9 mouse cellular contexts compared by ENCODE assay signal in the genomic region with DNA sequence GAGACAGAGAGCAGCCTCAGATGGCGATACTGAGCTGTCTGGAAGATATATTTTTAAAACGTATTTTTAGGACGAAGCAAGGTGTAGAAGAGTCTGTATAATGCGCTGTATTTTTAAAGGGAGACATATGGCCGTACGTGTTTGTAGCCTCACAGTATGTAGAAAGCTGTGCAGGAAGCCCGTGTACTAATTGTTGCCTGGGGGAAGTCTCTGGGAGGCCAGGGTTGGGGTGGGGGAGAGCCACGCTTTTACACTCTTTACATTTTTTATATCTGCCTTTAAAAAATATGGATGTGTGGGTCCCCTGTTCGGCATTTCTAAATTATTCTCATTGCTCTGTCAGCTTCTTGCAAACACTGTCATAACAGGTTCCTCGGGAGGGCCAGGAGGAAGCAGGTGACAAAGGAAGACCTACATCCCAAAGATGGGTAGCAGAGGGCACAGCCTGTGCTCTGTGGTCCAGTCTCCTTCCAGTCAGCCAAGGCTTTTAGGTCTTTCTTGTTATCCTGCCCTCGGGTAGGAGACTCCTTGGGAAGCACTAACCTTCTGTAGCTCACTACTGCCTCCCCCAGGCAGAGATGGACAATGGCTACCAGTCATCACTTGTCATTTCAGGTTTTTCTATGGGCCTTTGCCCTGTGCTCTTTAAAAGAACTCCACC.
A peak's percentile ranks its signal among the peaks of the same experiment; 100 is the strongest.
DNase-seq lines count a peak whose midpoint lies in the region; ATAC-seq and TF ChIP-seq lines count a peak whose summit lies in the region.
"Had no signal": no experiment of that assay in that cellular context is flagged by ENCODE, and none has a peak within 500 bp of the region (broad histone marks: within the 10 kb centered on the region; RNA-seq: fewer than 3 reads in every experiment).

No protein-coding gene starts in this region.

- H3K9me3 ChIP-seq in heart, postnatal 0 days (replicated peaks; ENCODE audit: control insufficient read depth, low read length) = 0 out of 2 replicates have a peak, but pooled peaks cover 4% of the 10 kb centered on the region
- H3K9me3 ChIP-seq: hindbrain, embryonic 15.5 days had no signal

- H3K4me1 ChIP-seq in heart, postnatal 0 days (ENCODE audit: control insufficient read depth, insufficient read depth) = no peaks in the 10 kb centered on the region
- H3K4me1 ChIP-seq: hindbrain, embryonic 15.5 days had no signal

- H3K4me2 ChIP-seq in heart, postnatal 0 days (ENCODE audit: low read depth, low read length) = no peak overlapping the region
- H3K4me2 ChIP-seq: hindbrain, embryonic 15.5 days had no signal

- H3K27me3 ChIP-seq in heart, postnatal 0 days (ENCODE audit: control insufficient read depth, insufficient read depth, low read length) = no peaks in the 10 kb centered on the region
- H3K27me3 ChIP-seq: hindbrain, embryonic 15.5 days had no signal

- TF ChIP-seq CTCF in heart, postnatal 0 days (IDR thresholded peaks at IDR 0.05; ENCODE audit: low read depth) = peak; percentile 58

- H3K9ac ChIP-seq in heart, postnatal 0 days (replicated peaks; ENCODE audit: low read depth, low read length) = no peak overlapping the region
- H3K9ac ChIP-seq: hindbrain, embryonic 15.5 days had no signal

- no peak for ATAC-seq in heart, postnatal 0 days (ENCODE audit: insufficient read depth, low read depth)
- ATAC-seq in granulocyte monocyte progenitor cell, adult 5-6 weeks (replicated peaks; ENCODE audit: poor library complexity, severe bottlenecking) = no peak

- H3K36me3 ChIP-seq in heart, postnatal 0 days (replicated peaks; ENCODE audit: control insufficient read depth, insufficient read depth, low read length) = no peaks in the 10 kb centered on the region
- H3K36me3 ChIP-seq: hindbrain, embryonic 15.5 days had no signal

- 80% methylated on average over 11 of the region's 11 CpGs for WGBS in heart, postnatal 0 days

- H3K27ac ChIP-seq in heart, postnatal 0 days (ENCODE audit: low read depth) = no peak overlapping the region
- H3K27ac ChIP-seq: hindbrain, embryonic 15.5 days had no signal

- DNase-seq in heart, postnatal 0 days (ENCODE audit: low spot score) = peak; percentile 46
- DNase-seq in heart, adult 9 months (ENCODE audit: low spot score in 2 of 2) = no peak
- peak; percentile 17 for DNase-seq in urinary bladder, postnatal 25 days (ENCODE audit: low spot score)
- no peak for DNase-seq in urinary bladder, postnatal 10 days (ENCODE audit: low spot score)
- peak; percentile 48 to 72 for DNase-seq in frontal cortex, adult 2 months (ENCODE audit: extremely low spot score in 1 of 2, low spot score in 1 of 2)
- peak; percentile 68 for DNase-seq in lung, postnatal 10 days
- peak; percentile 67 for DNase-seq in testis, postnatal 10 days (ENCODE audit: low spot score)

- H3K4me3 ChIP-seq in heart, postnatal 0 days (ENCODE audit: low read depth, low read length) = no peak overlapping the region
- H3K4me3 ChIP-seq: hindbrain, embryonic 15.5 days had no signal

- no peak for TF ChIP-seq EP300 in heart, postnatal 0 days (IDR thresholded peaks at IDR 0.05; ENCODE audit: low read depth)

Comparison
In these comparisons a context has a peak if more than half of its experiments do, and no peak if none do; other contexts are left out.
1. DNase-seq: peak in heart, postnatal 0 days (single experiment), urinary bladder, postnatal 25 days (single experiment), frontal cortex, adult 2 months (2 of 2), lung, postnatal 10 days (single experiment) and testis, postnatal 10 days (single experiment); none in heart, adult 9 months (0 of 2) and urinary bladder, postnatal 10 days (single experiment).